Mouse (Mus musculus) heart, adult 2 months (tissue): ENCODE data around the gene Cdkn2d. TPM values are rescaled to one million over a fixed set of nuclear protein-coding genes. Genes with fewer than 3 reads are reported as not detected.

ENCODE experiments used
- DNase-seq, 2 experiments: peaks; one replicate each; pipeline ENCODE4 v3.0.0; 2021
- H3K27ac ChIP-seq: fragments of 200-600 bp; 2 replicates; pipeline ENCODE4 v1.8.1; 2022
- H3K27me3 ChIP-seq: fragments of 200-500 bp; 2 replicates; pipeline ENCODE4 v1.6.1; 2012; ENCODE audit warnings: mild to moderate bottlenecking, low read length, inconsistent platforms, mixed read lengths; ENCODE audit not compliant: control insufficient read depth, insufficient read depth
- H3K36me3 ChIP-seq: fragments of 200-500 bp; 2 replicates; pipeline ENCODE4 v1.6.1; 2012; ENCODE audit warnings: low read length, inconsistent platforms; ENCODE audit not compliant: control insufficient read depth, insufficient read depth
- H3K4me1 ChIP-seq: fragments of 200-500 bp; 2 replicates; pipeline ENCODE4 v1.6.1; 2011; ENCODE audit warnings: low read length; ENCODE audit not compliant: control insufficient read depth, insufficient read depth
- H3K4me3 ChIP-seq: fragments of 200-600 bp; 2 replicates; pipeline ENCODE4 v1.8.1; 2022
- H3K79me2 ChIP-seq: fragments of 200-500 bp; replicated peaks from 2 replicates; pipeline ENCODE4 v1.6.1; 2012; ENCODE audit warnings: mild to moderate bottlenecking, inconsistent platforms, low read length, moderate library complexity, mixed read lengths; ENCODE audit not compliant: control insufficient read depth, insufficient read depth
- H3K9ac ChIP-seq: fragments of 200-500 bp; 2 replicates; pipeline ENCODE4 v1.6.1; 2012; ENCODE audit warnings: low read depth, mild to moderate bottlenecking, control low read depth, inconsistent platforms, low read length, mixed read lengths
- CTCF ChIP-seq: fragments of 200-600 bp; IDR thresholded peaks from 2 replicates; pipeline ENCODE4 v1.8.1; 2022; ENCODE audit warnings: antibody characterized with exemption, mild to moderate bottlenecking, moderate library complexity
- EP300 ChIP-seq: fragments of 200-500 bp; IDR thresholded peaks from 2 replicates; pipeline ENCODE4 v1.6.1; 2011; ENCODE audit warnings: low read depth, low read length, control low read depth; ENCODE audit not compliant: insufficient read depth
- POLR2A ChIP-seq: fragments of 200-500 bp; IDR thresholded peaks from 2 replicates; pipeline ENCODE4 v1.6.1; 2011; ENCODE audit warnings: mild to moderate bottlenecking, low read depth, low read length, control low read depth; ENCODE audit not compliant: insufficient read depth
- WGBS: fragments of 180-500 bp; shearing (Covaris S2); methylation state at CpG from one replicate; pipeline ENCODE4 v1.1.7; 2018; 5-methylcytosine and 5-hydroxymethylcytosine counted together
- intact Hi-C: fragments of 180-260 bp; cut with DNase I; formaldehyde crosslinking; loops from one replicate; pipeline ENCODE4 v1.15.1; 2025
- polyA plus RNA-seq: library from polyadenylated mRNA; depleted of rRNA; stranded (reverse); fragments of >200 nt; gene quantifications from 2 replicates; pipeline ENCODE4 v1.2.3, GENCODE M21; 2012; rRNA removed
- total RNA-seq, 2 experiments: library from RNA; stranded (reverse); gene quantifications; 2 replicates each; pipeline ENCODE4 v1.2.3; 2021

Cdkn2d gene
- total and polyA plus RNA-seq, 3 experiments = 11.3 to 25.0 (median 15.0) TPM

GRCm38 (mm10) chr9:21243826-21244427 lies 47.3 kb downstream of the Cdkn2d start:
- 6% methylated on average over 42 of the region's 42 CpGs for WGBS
- intact Hi-C loops = loop anchor here (5.0 kb wide), 2 partner anchors 123 to 168 kb away; partner anchors contain the start of genes Ilf3 and Qtrt1
- peak overlapping the region; percentile 46 for H3K4me3 ChIP-seq
- no peaks in the 10 kb centered on the region for H3K79me2 ChIP-seq
- 0 out of 2 replicates have a peak, but pooled peaks cover 1% of the 10 kb centered on the region for H3K4me1 ChIP-seq
- H3K9ac ChIP-seq = peak overlapping the region; percentile 62
- H3K27me3 ChIP-seq = peaks cover 13% of the 10 kb centered on the region
- TF ChIP-seq CTCF = no peak
- TF ChIP-seq POLR2A = no peak
- TF ChIP-seq EP300 = no peak
- no peak for DNase-seq
- H3K27ac ChIP-seq = no peak overlapping the region
- H3K36me3 ChIP-seq = no peaks in the 10 kb centered on the region

- TF ChIP-seq POLR2A (no peak), EP300 (peak; percentile 73; the same call in 1 of the 2 replicates), CTCF (peak; percentile 99)
- DNase-seq = peak; percentile 80 to 81
- 8% methylated on average over 11 of the region's 11 CpGs for WGBS
- Histone ChIP-seq H3K4me1 (peaks cover 7% of the 10 kb centered on the region), H3K4me3 (no peak overlapping the region), H3K27ac (no peak overlapping the region), H3K79me2 (no peaks in the 10 kb centered on the region), H3K36me3 (no peaks in the 10 kb centered on the region), H3K9ac (no peak overlapping the region), H3K27me3 (peaks cover 10% of the 10 kb centered on the region)
- intact Hi-C loops = loop anchor here (5.0 kb wide), 2 partner anchors 126 to 171 kb away; partner anchors contain the start of genes Ilf3 and Qtrt1
Measured at GRCm38 (mm10) chr9:21241343-21241742, 49.9 kb downstream of the Cdkn2d start.

GRCm38 (mm10) chr9:21239465-21239848 lies 51.8 kb downstream of the Cdkn2d start:
- Histone ChIP-seq H3K36me3 (peaks cover 2% of the 10 kb centered on the region; the same call in 1 of the 2 replicates), H3K27me3 (peaks cover 6% of the 10 kb centered on the region), H3K79me2 (no peaks in the 10 kb centered on the region), H3K4me1 (peaks cover 12% of the 10 kb centered on the region), H3K4me3 (peak overlapping the region; percentile 64), H3K27ac (peak overlapping the region; percentile 96), H3K9ac (peak overlapping the region; percentile 96)
- TF ChIP-seq CTCF = no peak
- TF ChIP-seq EP300 = no peak
- no peak for TF ChIP-seq POLR2A
- no peak for DNase-seq
- WGBS = 45% methylated on average over 4 of the region's 4 CpGs
- intact Hi-C loops = loop anchor here (2.0 kb wide), 2 partner anchors 25 to 49 kb away; partner anchors contain the start of gene Atg4d

GRCm38 (mm10) chr9:21238733-21239464 lies 52.3 kb downstream of the Cdkn2d start, which contains the start of gene Keap1:
TSS of gene Keap1 (minus strand) at chr9:21239361.
- peak within 1 kb of the TSS; percentile 64 for H3K4me3 ChIP-seq
- H3K36me3 ChIP-seq = peaks cover 2% of the 10 kb centered on the region; the same call in 1 of the 2 replicates
- H3K27ac ChIP-seq = peak within 1 kb of the TSS; percentile 96
- intact Hi-C loops = loop anchor here (2.0 kb wide), 2 partner anchors 26 to 50 kb away; partner anchors contain the start of gene Atg4d
- under 1% methylated on average over 84 of the region's 90 CpGs for WGBS
- peak; percentile 92 for DNase-seq
- no peaks in the 10 kb centered on the region for H3K79me2 ChIP-seq
- H3K9ac ChIP-seq = peak within 1 kb of the TSS; percentile 96
- H3K4me1 ChIP-seq = peaks cover 12% of the 10 kb centered on the region
- TF ChIP-seq POLR2A (peak; percentile 42; the same call in 1 of the 2 replicates), EP300 (no peak)
- H3K27me3 ChIP-seq = peaks cover under 1% of the 10 kb centered on the region; the same call in 1 of the 2 replicates

Other genes starting within 250 kb of the Cdkn2d start
- not detected for gene Zglp1, start 224.3 kb downstream of the Cdkn2d start, total RNA-seq
- gene Zglp1, start 224.3 kb downstream of the Cdkn2d start, polyA plus RNA-seq = not detected in 2 replicates
- gene Gm49373, start 218.3 kb downstream of the Cdkn2d start, total RNA-seq = under 1 TPM in 1 of 2 experiments, not detected in 1; 0.30 TPM
- gene Gm49373, start 218.3 kb downstream of the Cdkn2d start, polyA plus RNA-seq = 0.27 and 0.32 TPM in 2 replicates
- 10 to 100 TPM; 35.8 to 41.4 TPM for gene Fdx1l, start 217.8 kb downstream of the Cdkn2d start, total RNA-seq
- gene Fdx1l, start 217.8 kb downstream of the Cdkn2d start, polyA plus RNA-seq = 48.3 and 51.1 TPM in 2 replicates
- gene Gm38431, start 199.4 kb downstream of the Cdkn2d start, total RNA-seq = under 1 TPM; 0.31 to 0.34 TPM
- gene Gm38431, start 199.4 kb downstream of the Cdkn2d start, polyA plus RNA-seq = 2.0 and 2.3 TPM in 2 replicates
- gene Raver1, start 199.4 kb downstream of the Cdkn2d start, total RNA-seq = 10 to 100 TPM; 26.3 to 27.9 TPM
- 27.4 and 29.1 TPM in 2 replicates for gene Raver1, start 199.4 kb downstream of the Cdkn2d start, polyA plus RNA-seq
- 1 to 10 TPM; 7.3 to 8.1 TPM for gene Tyk2, start 160.2 kb downstream of the Cdkn2d start, total RNA-seq
- gene Tyk2, start 160.2 kb downstream of the Cdkn2d start, polyA plus RNA-seq = 13.5 and 13.7 TPM in 2 replicates
- 100 to 1,000 TPM; 150 to 162 TPM for gene Cdc37, start 141.4 kb downstream of the Cdkn2d start, total RNA-seq
- 62.3 and 96.1 TPM in 2 replicates for gene Cdc37, start 141.4 kb downstream of the Cdkn2d start, polyA plus RNA-seq
- gene Pde4a, start 125.7 kb downstream of the Cdkn2d start, total RNA-seq = 10 to 100 TPM; 58.9 to 60.0 TPM
- gene Pde4a, start 125.7 kb downstream of the Cdkn2d start, polyA plus RNA-seq = 57.2 and 68.9 TPM in 2 replicates
- gene Keap1, start 52.0 kb downstream of the Cdkn2d start, total RNA-seq = 10 to 100 TPM; 37.6 to 47.2 TPM
- 40.4 and 46.0 TPM in 2 replicates for gene Keap1, start 52.0 kb downstream of the Cdkn2d start, polyA plus RNA-seq
- gene S1pr5, start 43.0 kb downstream of the Cdkn2d start, total RNA-seq = 1 to 10 TPM; 1.2 to 1.3 TPM
- 0.73 and 1.5 TPM in 2 replicates for gene S1pr5, start 43.0 kb downstream of the Cdkn2d start, polyA plus RNA-seq
- gene Atg4d, start 26.1 kb downstream of the Cdkn2d start, total RNA-seq = 100 to 1,000 TPM in 1 of 2 experiments, 10 to 100 TPM in 1; 88.7 to 100 TPM
- 60.8 and 72.6 TPM in 2 replicates for gene Atg4d, start 26.1 kb downstream of the Cdkn2d start, polyA plus RNA-seq
- 10 to 100 TPM; 16.3 to 16.8 TPM for gene Kri1, start 3.4 kb downstream of the Cdkn2d start, total RNA-seq
- 10.5 and 12.8 TPM in 2 replicates for gene Kri1, start 3.4 kb downstream of the Cdkn2d start, polyA plus RNA-seq
- not detected for gene Ap1m2, start 20.9 kb upstream of the Cdkn2d start, total RNA-seq
- 1.0 TPM in 1 of 2 replicates, not detected in the other for gene Ap1m2, start 20.9 kb upstream of the Cdkn2d start, polyA plus RNA-seq
- 10 to 100 TPM; 77.0 to 89.5 TPM for gene Slc44a2, start 29.3 kb upstream of the Cdkn2d start, total RNA-seq
- gene Slc44a2, start 29.3 kb upstream of the Cdkn2d start, polyA plus RNA-seq = 86.8 and 148 TPM in 2 replicates
- gene Ilf3, start 76.5 kb upstream of the Cdkn2d start, total RNA-seq = 10 to 100 TPM; 27.7 to 29.0 TPM
- gene Ilf3, start 76.5 kb upstream of the Cdkn2d start, polyA plus RNA-seq = 22.6 and 29.0 TPM in 2 replicates
- gene Qtrt1, start 120.4 kb upstream of the Cdkn2d start, total RNA-seq = 1 to 10 TPM; 8.3 to 8.5 TPM
- 19.2 and 20.8 TPM in 2 replicates for gene Qtrt1, start 120.4 kb upstream of the Cdkn2d start, polyA plus RNA-seq
- gene Dnm2, start 133.5 kb upstream of the Cdkn2d start, total RNA-seq = 10 to 100 TPM; 63.9 to 64.8 TPM
- gene Dnm2, start 133.5 kb upstream of the Cdkn2d start, polyA plus RNA-seq = 52.1 and 68.2 TPM in 2 replicates
- gene Tmed1, start 218.8 kb upstream of the Cdkn2d start, total RNA-seq = 10 to 100 TPM; 40.9 to 47.2 TPM
- gene Tmed1, start 218.8 kb upstream of the Cdkn2d start, polyA plus RNA-seq = 48.1 and 58.9 TPM in 2 replicates
- gene AB124611, start 234.8 kb upstream of the Cdkn2d start, total RNA-seq = 1 to 10 TPM; 1.4 to 2.4 TPM
- gene AB124611, start 234.8 kb upstream of the Cdkn2d start, polyA plus RNA-seq = 1.5 TPM in 2 replicates